Mouse (Mus musculus) CH12.LX (cell line): ENCODE results near the gene Mettl24. TPM values are rescaled to one million over a fixed set of nuclear protein-coding genes. Genes with fewer than 3 reads are reported as not detected.

Experiments used
- DNase-seq: peaks from one replicate; pipeline ENCODE4 v3.0.0-alpha.2; 2013; ENCODE audit errors: extremely low read depth
- H3K27ac ChIP-seq: 2 replicates; pipeline ENCODE4 v1.5.1; 2012; ENCODE audit warnings: low read depth, mild to moderate bottlenecking, control low read depth, moderate library complexity; ENCODE audit not compliant: insufficient read depth
- H3K27me3 ChIP-seq: replicated peaks from 2 replicates; pipeline ENCODE3; 2012; ENCODE audit warnings: inconsistent platforms
- H3K36me3 ChIP-seq, 2 experiments: replicated peaks in 1 of 2; 2 replicates each; pipeline versions ENCODE3 to v1.6.1; 2012; ENCODE audit warnings: inconsistent platforms in 1 of 2, low read length in 1 of 2, mild to moderate bottlenecking in 1 of 2, mixed read lengths in 1 of 2, moderate library complexity in 1 of 2; ENCODE audit not compliant: control insufficient read depth in 1 of 2, insufficient read depth in 1 of 2
- H3K4me1 ChIP-seq, 2 experiments: 2 replicates each; pipeline ENCODE4 v1.6.1; 2012; ENCODE audit warnings: inconsistent platforms in 1 of 2, moderate library complexity in 1 of 2; ENCODE audit not compliant: insufficient read depth in 2 of 2, control insufficient read depth in 1 of 2
- H3K4me2 ChIP-seq: 2 replicates; pipeline ENCODE4 v1.6.1; 2012; ENCODE audit warnings: low read depth, mild to moderate bottlenecking, control low read depth; ENCODE audit not compliant: poor library complexity, insufficient read depth, severe bottlenecking
- H3K4me3 ChIP-seq, 3 experiments: fragments of 150-350 bp in 1 of 3; sonication (generic) in 1 of 3; replicated peaks in 1 of 3; 2 replicates each; pipeline versions ENCODE3 to v1.5.1; 2011 to 2012; ENCODE audit warnings: low read depth in 2 of 3, low read length in 2 of 3, mild to moderate bottlenecking in 2 of 3, moderate library complexity in 2 of 3, control low read depth in 1 of 3, improper control_type of control experiment in 1 of 3, inconsistent platforms in 1 of 3, mixed read lengths in 1 of 3; ENCODE audit not compliant: poor library complexity in 1 of 3
- H3K79me2 ChIP-seq: replicated peaks from 2 replicates; pipeline ENCODE4 v1.6.1; 2012; ENCODE audit warnings: mild to moderate bottlenecking, moderate library complexity; ENCODE audit not compliant: control insufficient read depth, poor library complexity, insufficient read depth, severe bottlenecking; ENCODE audit errors: extremely low read depth
- H3K9ac ChIP-seq: 2 replicates; pipeline ENCODE4 v1.6.1; 2012; ENCODE audit warnings: low read depth, mild to moderate bottlenecking, control low read depth, moderate library complexity; ENCODE audit not compliant: insufficient read depth
- H3K9me3 ChIP-seq: replicated peaks from 2 replicates; pipeline ENCODE3; 2012; ENCODE audit warnings: low read length, inconsistent platforms, mixed read lengths
- BHLHE40 ChIP-seq: IDR thresholded peaks from 2 replicates; pipeline ENCODE4 v1.6.1; 2011; ENCODE audit warnings: mild to moderate bottlenecking, low read depth, low read length, improper control_type of control experiment
- CHD1 ChIP-seq: IDR thresholded peaks from 2 replicates; pipeline ENCODE4 v1.6.1; 2012; ENCODE audit warnings: low read depth, low read length, improper control_type of control experiment, inconsistent platforms
- CTCF ChIP-seq, 2 experiments: IDR thresholded peaks in 1 of 2; conservative IDR thresholded peaks in 1 of 2; 2 replicates each; pipeline ENCODE4 v1.5.1; 2011 to 2012; ENCODE audit warnings: low read depth in 2 of 2, low read length in 2 of 2, improper control_type of control experiment in 1 of 2, inconsistent platforms in 1 of 2, mild to moderate bottlenecking in 1 of 2, moderate library complexity in 1 of 2
- E2F4 ChIP-seq: IDR thresholded peaks from 2 replicates; pipeline ENCODE4 v1.6.1; 2011; ENCODE audit warnings: low read depth, low read length, improper control_type of control experiment; ENCODE audit not compliant: insufficient replicate concordance
- ELF1 ChIP-seq: IDR thresholded peaks from 2 replicates; pipeline ENCODE4 v1.6.1; 2014; ENCODE audit warnings: low read depth, mild to moderate bottlenecking, inconsistent platforms, low read length, improper control_type of control experiment
- EP300 ChIP-seq: IDR thresholded peaks from 2 replicates; pipeline ENCODE4 v1.6.1; 2011; ENCODE audit warnings: low read length, improper control_type of control experiment
- ETS1 ChIP-seq: conservative IDR thresholded peaks from 2 replicates; pipeline ENCODE4 v1.6.1; 2012; ENCODE audit warnings: low read depth, mild to moderate bottlenecking, inconsistent platforms, low read length, improper control_type of control experiment, moderate library complexity
- IRF4 ChIP-seq: IDR thresholded peaks from 2 replicates; pipeline ENCODE4 v1.6.1; 2014; ENCODE audit warnings: low read depth, mild to moderate bottlenecking, inconsistent platforms, low read length, improper control_type of control experiment
- JUND ChIP-seq: conservative IDR thresholded peaks from 2 replicates; pipeline ENCODE4 v1.6.1; 2011; ENCODE audit warnings: low read depth, low read length, improper control_type of control experiment
- KAT2A ChIP-seq: IDR thresholded peaks from 2 replicates; pipeline ENCODE4 v1.6.1; 2012; ENCODE audit warnings: low read length, improper control_type of control experiment, inconsistent platforms; ENCODE audit not compliant: insufficient replicate concordance
- MAFK ChIP-seq: IDR thresholded peaks from 2 replicates; pipeline ENCODE4 v1.6.1; 2011; ENCODE audit warnings: low read length, improper control_type of control experiment; ENCODE audit not compliant: insufficient replicate concordance
- MAX ChIP-seq: IDR thresholded peaks from 2 replicates; pipeline ENCODE4 v1.6.1; 2011; ENCODE audit warnings: low read length, improper control_type of control experiment
- MAZ ChIP-seq: IDR thresholded peaks from 2 replicates; pipeline ENCODE4 v1.6.1; 2012; ENCODE audit warnings: low read depth, mild to moderate bottlenecking, inconsistent platforms, low read length, improper control_type of control experiment, moderate library complexity
- MEF2A ChIP-seq: IDR thresholded peaks from 2 replicates; pipeline ENCODE4 v1.6.1; 2014; ENCODE audit warnings: low read depth, mild to moderate bottlenecking, inconsistent platforms, low read length, improper control_type of control experiment, borderline replicate concordance
- MXI1 ChIP-seq: IDR thresholded peaks from 2 replicates; pipeline ENCODE4 v1.6.1; 2011; ENCODE audit warnings: mild to moderate bottlenecking, low read depth, low read length, improper control_type of control experiment
- MYC ChIP-seq: IDR thresholded peaks from 2 replicates; pipeline ENCODE4 v1.6.1; 2011; ENCODE audit warnings: low read depth, mild to moderate bottlenecking, improper control_type of control experiment, low read length
- PAX5 ChIP-seq: IDR thresholded peaks from 2 replicates; pipeline ENCODE4 v1.6.1; 2012; ENCODE audit warnings: low read length, inconsistent platforms, mixed read lengths
- POLR2A ChIP-seq: IDR thresholded peaks from 2 replicates; pipeline ENCODE4 v1.6.1; 2011; ENCODE audit warnings: low read depth, mild to moderate bottlenecking, improper control_type of control experiment, low read length
- POLR2AphosphoS2 ChIP-seq: IDR thresholded peaks from 2 replicates; pipeline ENCODE4 v1.6.1; 2011; ENCODE audit warnings: low read depth, low read length, improper control_type of control experiment
- RAD21 ChIP-seq: IDR thresholded peaks from 2 replicates; pipeline ENCODE4 v1.6.1; 2011; ENCODE audit warnings: low read depth, mild to moderate bottlenecking, low read length, improper control_type of control experiment, moderate library complexity
- SIN3A ChIP-seq: IDR thresholded peaks from 2 replicates; pipeline ENCODE4 v1.6.1; 2012; ENCODE audit warnings: low read length, improper control_type of control experiment, inconsistent platforms
- SMC3 ChIP-seq: IDR thresholded peaks from 2 replicates; pipeline ENCODE4 v1.6.1; 2011; ENCODE audit warnings: low read depth, low read length, improper control_type of control experiment
- UBTF ChIP-seq: IDR thresholded peaks from 2 replicates; pipeline ENCODE4 v1.6.1; 2012; ENCODE audit warnings: low read depth, mild to moderate bottlenecking, inconsistent platforms, low read length, improper control_type of control experiment, moderate library complexity
- ZC3H11A ChIP-seq: IDR thresholded peaks from 2 replicates; pipeline ENCODE4 v1.6.1; 2012; ENCODE audit warnings: low read depth, mild to moderate bottlenecking, inconsistent platforms, low read length, improper control_type of control experiment
- ZKSCAN1 ChIP-seq: IDR thresholded peaks from 2 replicates; pipeline ENCODE4 v1.6.1; 2012; ENCODE audit warnings: low read depth, inconsistent platforms, low read length, improper control_type of control experiment, borderline replicate concordance
- ZNF384 ChIP-seq: IDR thresholded peaks from 2 replicates; pipeline ENCODE4 v1.6.1; 2012; ENCODE audit warnings: low read depth, low read length, improper control_type of control experiment, inconsistent platforms
- dilution Hi-C: fragments of 300-500 bp; cut with MboI; formaldehyde crosslinking; loops from 2 replicates; pipeline ENCODE4 v1.14.3; 2020; ENCODE audit warnings: low sequenced_read_pairs; ENCODE audit not compliant: extremely low pct_unique_long_range_greater_than_20kb, extremely low pct_ligation_motif_present
- in situ Hi-C: fragments of 300-500 bp; cut with MboI; formaldehyde crosslinking; loops from 3 replicates; pipeline ENCODE4 v1.14.3; 2019; ENCODE audit warnings: low sequenced_read_pairs, low pct_ligation_motif_present, low pct_unique_long_range_greater_than_20kb, mixed read lengths
- polyA plus RNA-seq: library from polyadenylated mRNA; unstranded; fragments of >175 nt; gene quantifications from 2 replicates; pipeline ENCODE4 v1.2.1, GENCODE M21; 2012; ENCODE audit warnings: low read depth; ENCODE audit not compliant: insufficient read length
- total RNA-seq, 2 experiments: library from RNA; depleted of rRNA; stranded (reverse); fragments of 300-350 nt in 1 of 2; fragments of >200 nt in 1 of 2; gene quantifications; 2 replicates each; pipeline ENCODE4 v1.2.3; 2012 to 2014

Gene Mettl24
- total and polyA plus RNA-seq, 3 experiments, result not detected

DNA sequence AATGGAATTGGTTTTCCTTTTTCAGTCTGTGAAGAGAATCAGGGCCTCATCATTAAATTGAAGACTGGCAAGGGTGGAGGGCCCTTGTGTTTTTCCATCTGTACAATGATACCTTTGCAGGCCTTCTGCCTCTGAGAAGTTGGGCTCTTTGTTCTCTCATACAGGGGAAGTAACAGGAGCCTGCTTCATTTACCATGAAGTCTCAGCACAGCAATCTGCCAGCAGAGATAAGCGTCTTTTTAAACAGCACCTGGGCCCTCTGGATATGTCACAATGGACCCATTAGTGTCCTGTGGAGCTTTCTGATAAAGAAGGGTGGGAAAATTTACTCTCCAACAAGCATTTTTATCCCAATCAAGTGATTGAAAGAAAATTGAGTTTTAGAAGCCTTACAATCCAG lies 5.8 kb downstream of the Mettl24 start:
- no peaks in the 10 kb centered on the region for H3K9me3 ChIP-seq
- in situ Hi-C loops, result no loop called here
- H3K27me3 ChIP-seq, result no peaks in the 10 kb centered on the region
- H3K4me1 ChIP-seq, result no peaks in the 10 kb centered on the region
- no peak overlapping the region for H3K4me3 ChIP-seq
- H3K27ac ChIP-seq, result no peak overlapping the region
- H3K4me2 ChIP-seq, result no peak overlapping the region
- dilution Hi-C loops, result no loop called here
- no peaks in the 10 kb centered on the region for H3K36me3 ChIP-seq
- H3K9ac ChIP-seq, result no peak overlapping the region
- no peaks in the 10 kb centered on the region for H3K79me2 ChIP-seq
- TF ChIP-seq E2F4 (no peak), MXI1 (no peak), JUND (no peak), ELF1 (no peak), KAT2A (no peak), SIN3A (no peak), CTCF (conservative IDR thresholded peaks at IDR 0.05 in 1 of 2, IDR thresholded peaks at IDR 0.05 in 1 of 2; ENCODE audit: low read depth in 2 of 2, low read length in 2 of 2) (no peak), ZC3H11A (no peak), EP300 (no peak), PAX5 (no peak), IRF4 (no peak), MAX (no peak), MEF2A (no peak), POLR2AphosphoS2 (no peak), RAD21 (no peak), UBTF (no peak), CHD1 (no peak), MYC (no peak), MAZ (no peak), MAFK (no peak)
- TF ChIP-seq, all 38 proteins: peak for 0
- no peak for DNase-seq

DNA sequence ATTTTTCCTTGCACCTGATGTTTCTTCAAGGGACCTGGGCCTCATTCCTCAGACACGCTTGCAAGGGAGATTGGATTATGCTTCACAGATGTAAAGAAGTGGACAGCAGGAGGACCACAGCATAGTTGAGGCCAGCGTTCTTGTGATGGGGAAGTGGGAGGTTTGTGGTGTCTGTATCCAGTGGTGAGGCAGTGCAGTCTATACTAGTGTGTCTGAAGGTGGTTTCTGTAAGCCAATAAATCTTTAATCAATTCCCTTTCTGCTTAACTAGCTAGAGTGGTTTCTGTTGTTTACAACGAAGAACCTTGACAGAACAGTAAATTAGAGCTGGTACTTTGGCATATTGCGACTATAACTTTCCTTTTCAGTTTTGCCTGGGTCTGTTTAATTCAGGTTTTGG lies 15.6 kb downstream of the Mettl24 start:
- dilution Hi-C loops (no loop called here), in situ Hi-C loops (no loop called here)

More for the DNA sequence above, 15.6 kb downstream of the Mettl24 start:
- Histone ChIP-seq H3K9me3 (no peaks in the 10 kb centered on the region), H3K4me1 (no peaks in the 10 kb centered on the region), H3K36me3 (no peaks in the 10 kb centered on the region), H3K9ac (no peak overlapping the region), H3K27me3 (no peaks in the 10 kb centered on the region), H3K79me2 (no peaks in the 10 kb centered on the region), H3K4me2 (no peak overlapping the region), H3K4me3 (no peak overlapping the region), H3K27ac (no peak overlapping the region)
- TF ChIP-seq MAFK, result no peak
- TF ChIP-seq ETS1, result no peak
- no peak for TF ChIP-seq POLR2A
- no peak for TF ChIP-seq IRF4
- TF ChIP-seq ELF1, result no peak
- no peak for TF ChIP-seq MXI1
- TF ChIP-seq POLR2AphosphoS2, result no peak
- TF ChIP-seq BHLHE40, result no peak
- no peak for TF ChIP-seq JUND
- TF ChIP-seq ZC3H11A, result no peak
- TF ChIP-seq E2F4, result no peak
- no peak for TF ChIP-seq RAD21
- TF ChIP-seq MAZ, result no peak
- no peak for TF ChIP-seq MYC
- no peak for TF ChIP-seq MAX
- TF ChIP-seq ZNF384, result no peak
- TF ChIP-seq CHD1, result no peak
- no peak for TF ChIP-seq ZKSCAN1
- no peak for TF ChIP-seq SMC3
- TF ChIP-seq SIN3A, result no peak
- DNase-seq, result no peak
